In genomic region chr7:101998194-101998927, GRCm38 (mm10) we compare ENCODE assay signal across 8 mouse cellular contexts. TPM values are rescaled to one million over a fixed set of nuclear protein-coding genes. Genes with fewer than 3 reads are reported as not detected.
DNase-seq lines count a peak whose midpoint lies in the region; ATAC-seq and TF ChIP-seq lines count a peak whose summit lies in the region.

No protein-coding gene starts in this region.

- ATAC-seq in frontal cortex, adult (ENCODE audit: low TSS enrichment): peak; percentile 79
- peak; percentile 41; the same call in 1 of the 2 replicates for ATAC-seq in hindbrain, embryonic 14.5 days (ENCODE audit: low FRiP score)

- H3K9ac ChIP-seq in hindbrain, embryonic 14.5 days: no peak overlapping the region

- H3K4me1 ChIP-seq in cerebellum, adult 2 months (ENCODE audit: control insufficient read depth, insufficient read depth, low read length): peaks cover 34% of the 10 kb centered on the region
- H3K4me1 ChIP-seq in hindbrain, embryonic 14.5 days (replicated peaks; ENCODE audit: control insufficient read depth, insufficient read depth, low read length): no peaks in the 10 kb centered on the region

- TF ChIP-seq CTCF in cerebellum, adult 2 months (IDR thresholded peaks at IDR 0.05; ENCODE audit: borderline replicate concordance, insufficient read depth, low read depth, low read length): peak; percentile 97

- peak overlapping the region; percentile 92 for H3K27ac ChIP-seq in cerebellum, adult 2 months (ENCODE audit: insufficient read depth, low read length)
- H3K27ac ChIP-seq in hindbrain, embryonic 14.5 days: no peak overlapping the region

- H3K4me3 ChIP-seq in cerebellum, adult 2 months (replicated peaks; ENCODE audit: insufficient read depth, low read depth, low read length): no peak overlapping the region
- no peak overlapping the region for H3K4me3 ChIP-seq in hindbrain, embryonic 14.5 days (replicated peaks; ENCODE audit: low read length)

- no peaks in the 10 kb centered on the region for H3K27me3 ChIP-seq in cerebellum, adult 2 months (ENCODE audit: control insufficient read depth, insufficient read depth, low read length)
- H3K27me3 ChIP-seq in hindbrain, embryonic 14.5 days (ENCODE audit: control insufficient read depth, insufficient read depth, low read length): no peaks in the 10 kb centered on the region

- peak; percentile 78 for DNase-seq in Muller cell, postnatal 12 days (ENCODE audit: inconsistent ontology term)
- DNase-seq in cerebellum, adult 2 months: peak; percentile 91 to 94
- peak; percentile 76 for DNase-seq in hindbrain, embryonic 14.5 days (ENCODE audit: low spot score)
- peak; percentile 84 for DNase-seq in layer of hippocampus, postnatal 36 days
- peak; percentile 89 to 92 for DNase-seq in lung, postnatal 4 days
- DNase-seq in right cerebral cortex, adult 2 months (ENCODE audit: low spot score in 2 of 2): peak; percentile 89 to 90
- DNase-seq in urinary bladder, adult 2 months (ENCODE audit: low spot score): peak; percentile 76

- no peak overlapping the region for H3K4me2 ChIP-seq in hindbrain, embryonic 14.5 days (replicated peaks)

- TF ChIP-seq POLR2A in cerebellum, adult 2 months (IDR thresholded peaks at IDR 0.05; ENCODE audit: borderline replicate concordance, insufficient read depth, low read length): no peak

- 19% methylated on average over 14 of the region's 14 CpGs for WGBS in cerebellum, adult 2 months
- WGBS in hindbrain, embryonic 14.5 days: 68% methylated on average over 14 of the region's 14 CpGs

- no peaks in the 10 kb centered on the region for H3K9me3 ChIP-seq in hindbrain, embryonic 14.5 days (ENCODE audit: control insufficient read depth, low read length)

- H3K36me3 ChIP-seq in hindbrain, embryonic 14.5 days (replicated peaks; ENCODE audit: control insufficient read depth, insufficient read depth): peaks cover 100% of the 10 kb centered on the region

RNA-seq across cellular contexts. Expression of gene Il18bp, which starts 20.1 kb away (rescaled TPM):
- 13.7 and 14.6 TPM in 2 replicates for polyA plus RNA-seq in cerebellum, adult 2 months (2012; rRNA removed)
- 3.0 and 3.5 TPM in 2 replicates for polyA plus RNA-seq in hindbrain, embryonic 14.5 days (2014; fragmentation: Nextera tagmentation; extraction: Ambion mirVana)
- total RNA-seq in layer of hippocampus, postnatal 36 days (2021): 10 to 100 TPM in 1 of 2 experiments, 1 to 10 TPM in 1; 7.8 to 11.0 TPM
- polyA plus RNA-seq in urinary bladder, adult 2 months (2012; rRNA removed): 6.7 and 8.9 TPM in 2 replicates
